Mouse (Mus musculus): ENCODE data around the gene Mcts1.

Mcts1 gene

DNA sequence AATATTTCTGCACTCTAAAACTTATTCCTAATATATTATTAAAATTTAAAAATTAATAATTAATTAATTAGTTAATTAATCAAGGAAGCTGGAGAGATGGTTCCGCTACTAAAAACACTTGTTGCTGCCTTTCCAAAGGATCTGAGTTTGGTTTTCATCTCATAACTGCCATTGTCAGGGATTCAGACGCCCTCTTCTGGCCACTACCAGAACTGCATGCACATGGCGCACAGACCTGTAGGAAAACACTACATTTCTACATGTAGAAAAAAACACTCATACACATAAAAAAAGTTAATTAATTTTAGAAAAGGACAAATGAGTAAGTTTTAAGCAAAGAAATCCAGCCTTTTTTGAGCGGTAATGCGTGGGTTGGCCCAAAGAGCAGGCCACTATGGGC lies 54.3 kb downstream of the Mcts1 start:
- DNase-seq (ENCODE audit: extremely low read depth, low read depth, low spot score): no peak

DNA sequence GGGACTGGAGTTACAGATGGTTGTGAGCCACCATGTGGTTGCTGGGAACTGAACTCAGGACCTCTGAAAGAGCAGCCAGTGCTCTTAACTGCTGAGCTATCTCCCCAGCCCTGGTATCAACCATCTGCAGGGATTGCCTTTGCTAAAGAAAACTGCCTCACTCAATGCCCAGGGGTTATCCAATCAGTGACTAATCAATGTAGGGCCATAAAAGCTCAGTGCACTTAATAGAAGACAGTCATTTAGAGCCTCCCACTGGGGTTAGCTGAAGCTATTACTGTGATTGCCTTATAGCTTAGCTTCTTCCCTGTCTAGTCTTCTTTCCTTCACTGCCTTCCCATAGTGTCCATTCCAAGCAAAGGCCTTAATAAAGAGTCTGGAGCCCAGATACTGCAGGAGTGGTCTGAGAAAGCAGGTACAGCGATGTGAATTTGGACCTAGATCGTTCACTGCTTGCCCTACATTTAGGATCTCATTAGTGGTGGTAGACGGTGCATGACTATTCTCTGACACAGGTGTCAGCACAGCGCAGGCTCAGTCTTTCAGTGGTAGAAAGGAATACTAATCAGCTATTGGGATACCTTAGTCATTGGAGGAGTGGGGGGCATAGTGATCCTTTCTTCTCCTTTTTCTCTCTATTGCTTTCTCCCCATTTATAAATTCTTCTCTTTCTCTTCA lies 56.0 kb downstream of the Mcts1 start:
- DNase-seq (ENCODE audit: extremely low read depth, low read depth, low spot score): no peak
